ENCODE assay signal across 16 mouse cellular contexts in the genomic region with DNA sequence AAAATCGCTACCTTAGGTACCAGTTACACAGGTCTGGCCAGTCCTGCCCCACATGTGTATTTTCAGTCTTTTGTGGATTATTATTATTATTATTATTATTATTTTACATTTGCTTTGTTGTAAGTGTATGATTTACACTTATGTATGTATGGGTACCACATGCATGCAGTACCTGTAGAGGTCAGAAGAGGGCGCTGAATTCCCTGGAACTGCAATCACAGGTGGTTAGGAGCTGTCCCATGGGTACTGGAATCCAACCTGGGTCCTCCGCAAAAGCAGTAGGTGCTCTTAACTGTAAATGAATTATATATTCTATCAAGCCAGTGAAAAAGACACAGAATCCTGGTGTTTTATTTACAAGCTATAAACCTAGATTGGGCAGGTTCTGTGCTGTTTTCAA.
DNase-seq lines count a peak whose midpoint lies in the region; ATAC-seq and TF ChIP-seq lines count a peak whose summit lies in the region.
"Had no signal": no experiment of that assay in that cellular context is flagged by ENCODE, and none has a peak within 500 bp of the region (broad histone marks: within the 10 kb centered on the region; RNA-seq: fewer than 3 reads in every experiment).

No protein-coding gene starts in this region.

- no peak overlapping the region for H3K4me3 ChIP-seq in kidney, adult 2 months (ENCODE audit: insufficient read depth, low read depth, low read length)
- H3K4me3 ChIP-seq in thymus, adult 2 months (ENCODE audit: control insufficient read depth, insufficient read depth, low read length) = no peak overlapping the region
- H3K4me3 ChIP-seq: erythroblast, embryonic 14.5 days; limb, embryonic 13.5 days; neural tube, embryonic 13.5 days had no signal

- H3K4me1 ChIP-seq in kidney, adult 2 months (ENCODE audit: control insufficient read depth, insufficient read depth, low read length) = no peaks in the 10 kb centered on the region
- H3K4me1 ChIP-seq in thymus, adult 2 months (replicated peaks; ENCODE audit: control insufficient read depth, insufficient read depth, low read length) = no peaks in the 10 kb centered on the region
- H3K4me1 ChIP-seq: neural tube, embryonic 13.5 days had no signal

- no peak for DNase-seq in kidney, adult 2 months
- no peak for DNase-seq in kidney, postnatal 14 days
- DNase-seq in thymus, adult 2 months = peak; percentile 3
- no peak for DNase-seq in thymus, postnatal 36 days
- no peak for DNase-seq in Patski (ENCODE audit: low read depth, low spot score)
- DNase-seq in testis, postnatal 14 days (ENCODE audit: low spot score) = peak; percentile 22
- DNase-seq in spleen, adult 12 weeks (ENCODE audit: low spot score) = no peak
- DNase-seq: adrenal gland, postnatal 25 days; cerebellum, adult 11-12 months; kidney, postnatal 4 days had no signal

- no peaks in the 10 kb centered on the region; the same call in 1 of the 2 replicates for H3K27me3 ChIP-seq in kidney, adult 2 months (replicated peaks; ENCODE audit: control insufficient read depth, insufficient read depth, low read length)
- no peaks in the 10 kb centered on the region for H3K27me3 ChIP-seq in thymus, adult 2 months (ENCODE audit: control insufficient read depth, insufficient read depth, low read length)
- peaks cover 12% of the 10 kb centered on the region for H3K27me3 ChIP-seq in Patski
- H3K27me3 ChIP-seq: limb, embryonic 13.5 days; neural tube, embryonic 13.5 days had no signal

- CTCF ChIA-PET in Patski (lab: Charles Lee) = no interaction called here

- POLR2A ChIA-PET in Patski (lab: Charles Lee) = no interaction called here

- 68% methylated on average over 3 of the region's 3 CpGs for WGBS in kidney, adult 2 months
- 74% methylated on average over 3 of the region's 3 CpGs for WGBS in thymus, adult 2 months

- 0 out of 2 replicates have a peak, but pooled peaks have one; percentile 19 for TF ChIP-seq CTCF in kidney, adult 2 months (conservative IDR thresholded peaks at IDR 0.05; ENCODE audit: insufficient read depth, insufficient read length, low read depth, low read length)
- no peak for TF ChIP-seq CTCF in thymus, adult 2 months (IDR thresholded peaks at IDR 0.05; ENCODE audit: borderline replicate concordance, control insufficient read depth, extremely low read depth, insufficient read depth, low read length, poor library complexity)
- peak; percentile 43 for TF ChIP-seq CTCF in Patski (IDR thresholded peaks at IDR 0.05)

- no peak for TF ChIP-seq POLR2A in kidney, adult 2 months (IDR thresholded peaks at IDR 0.05; ENCODE audit: low read depth, low read length)
- no peak for TF ChIP-seq POLR2A in thymus, adult 2 months (IDR thresholded peaks at IDR 0.05; ENCODE audit: control insufficient read depth, extremely low read depth, insufficient read depth, low read length, poor library complexity)

- in situ Hi-C loops in Patski (cut with MboI; ENCODE audit: low pct_unique_long_range_greater_than_20kb) = no loop called here

- H3K36me3 ChIP-seq in kidney, adult 2 months (ENCODE audit: control insufficient read depth, insufficient read depth, low read length) = no peaks in the 10 kb centered on the region
- no peaks in the 10 kb centered on the region for H3K36me3 ChIP-seq in thymus, adult 2 months (ENCODE audit: control insufficient read depth, insufficient read depth, low read length)
- H3K36me3 ChIP-seq: limb, embryonic 13.5 days; neural tube, embryonic 13.5 days had no signal

- H3K27ac ChIP-seq in kidney, adult 2 months (ENCODE audit: insufficient read depth, low read depth, low read length) = no peak overlapping the region
- no peak overlapping the region for H3K27ac ChIP-seq in thymus, adult 2 months (ENCODE audit: control insufficient read depth, insufficient read depth, low read length)
- H3K27ac ChIP-seq: limb, embryonic 13.5 days; macrophage; neural tube, embryonic 13.5 days had no signal

- no peak for ATAC-seq in Patski
- ATAC-seq: inflammation-experienced regulatory T-cells, adult 6 months; midbrain, embryonic 16.5 days had no signal

Comparison
In these comparisons a context has a peak if more than half of its experiments do, and no peak if none do; other contexts are left out.
1. DNase-seq: peak in thymus, adult 2 months (single experiment) and testis, postnatal 14 days (single experiment); none in kidney, adult 2 months (single experiment), kidney, postnatal 14 days (single experiment), thymus, postnatal 36 days (0 of 2), Patski (single experiment) and spleen, adult 12 weeks (single experiment).